Mouse (Mus musculus) olfactory bulb, adult 2 months (tissue): Measurements from ENCODE around the gene Disc1.

Experiments
- CTCF ChIP-seq: fragments of 200-500 bp; IDR thresholded peaks from 2 replicates; pipeline ENCODE4 v1.5.1; 2012; ENCODE audit warnings: low read depth, mild to moderate bottlenecking, low read length, moderate library complexity; ENCODE audit not compliant: insufficient read depth
- POLR2A ChIP-seq: fragments of 200-500 bp; IDR thresholded peaks from 2 replicates; pipeline ENCODE4 v1.6.1; 2012; ENCODE audit warnings: mild to moderate bottlenecking, low read depth, low read length, moderate library complexity; ENCODE audit not compliant: insufficient read depth

GRCm38 (mm10) chr8:125279892-125280291 lies 225.9 kb downstream of the Disc1 start:
- no peak for TF ChIP-seq CTCF
- TF ChIP-seq POLR2A: no peak
